Mouse (Mus musculus) liver, postnatal 0 days (tissue): Measurements from ENCODE around the gene Ncf2.

Source experiments
- CTCF ChIP-seq: sonication (generic); IDR thresholded peaks from 2 replicates; pipeline ENCODE4 v1.5.1; 2016; ENCODE audit warnings: antibody characterized with exemption, low read depth
- EP300 ChIP-seq: IDR thresholded peaks from 2 replicates; pipeline ENCODE4 v1.6.1; 2016; ENCODE audit warnings: antibody characterized with exemption, low read depth, mild to moderate bottlenecking

GRCm38 (mm10) chr1:152828637-152829355 lies 28.8 kb downstream of the Ncf2 start:
- TF ChIP-seq CTCF (no peak), EP300 (no peak)
